Mouse (Mus musculus): ENCODE data around the gene Dao. TPM values are rescaled to one million over a fixed set of nuclear protein-coding genes. Genes with fewer than 3 reads are reported as not detected.

Dao gene
- total RNA-seq (2022): not detected

DNA sequence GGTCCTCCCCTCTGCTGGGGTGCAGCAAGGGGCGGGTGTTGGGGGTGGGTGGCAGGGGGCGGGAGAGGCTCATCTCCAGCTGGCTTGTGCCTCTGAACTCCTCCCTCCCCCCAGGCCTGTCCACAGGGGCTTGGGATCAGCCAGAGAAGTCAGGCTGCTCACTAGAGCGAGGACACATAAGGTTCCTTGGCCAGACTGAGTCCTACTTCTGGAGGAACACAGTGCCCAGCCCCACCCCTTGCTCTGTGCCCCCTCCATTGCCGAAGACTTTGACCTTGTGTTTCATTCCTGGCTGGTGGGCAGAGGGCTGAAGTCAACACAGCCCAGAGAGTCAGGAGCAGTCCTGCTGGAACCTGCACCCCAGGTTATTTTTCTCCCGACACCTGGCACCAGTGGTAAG lies at the start of gene Dao:
Gene Dao (plus strand): TSS at position 162 of the 400 bp plus-strand sequence.
- no peak for DNase-seq

DNA sequence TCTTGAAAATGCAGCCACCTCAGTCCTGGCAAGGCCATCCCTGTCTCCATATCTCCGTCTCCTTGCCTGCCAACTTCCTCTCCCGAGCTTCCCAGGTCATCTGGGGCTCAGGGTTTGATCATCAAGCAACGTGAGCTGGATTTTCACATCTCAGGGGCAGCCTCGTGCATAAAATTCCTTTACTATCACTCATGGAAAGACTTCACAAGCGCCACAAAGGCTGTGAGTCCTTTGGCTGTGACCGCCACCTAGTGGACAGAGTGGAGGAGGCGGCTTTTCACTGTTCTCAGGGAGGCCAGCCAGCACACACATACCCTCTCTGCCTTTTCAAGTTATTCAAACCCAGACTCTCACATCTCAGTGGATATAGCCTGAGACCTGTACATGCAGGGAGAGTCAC lies 49.1 kb upstream of the Dao start:
- DNase-seq: peak; percentile 81

- DNase-seq: no peak
These were observed 48.2 kb upstream of the Dao start for GRCm38 (mm10) chr5:113955281-113955680.

GRCm38 (mm10) chr5:113955691-113956090 lies 47.8 kb upstream of the Dao start:
- no peak for DNase-seq

DNA sequence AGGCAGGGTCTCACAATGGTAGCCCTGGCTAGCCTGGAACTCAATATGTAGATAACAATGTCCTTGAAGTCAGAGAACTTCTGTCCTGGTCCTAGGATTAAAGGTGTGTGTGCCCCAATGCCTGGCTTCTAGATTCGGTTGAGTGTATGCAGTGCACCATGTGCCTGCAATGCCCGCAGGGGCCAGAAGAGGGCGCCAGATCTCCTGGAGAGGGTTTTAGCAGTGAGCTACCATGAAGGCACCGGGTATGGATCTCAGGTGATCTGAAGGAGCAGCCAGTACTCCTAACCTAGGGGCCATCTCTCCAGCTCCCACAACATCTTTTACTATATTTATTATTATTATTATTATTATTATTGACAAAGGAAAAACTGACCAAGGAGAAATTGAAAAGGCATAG lies 47.0 kb upstream of the Dao start:
- peak; percentile 69 for DNase-seq

DNA sequence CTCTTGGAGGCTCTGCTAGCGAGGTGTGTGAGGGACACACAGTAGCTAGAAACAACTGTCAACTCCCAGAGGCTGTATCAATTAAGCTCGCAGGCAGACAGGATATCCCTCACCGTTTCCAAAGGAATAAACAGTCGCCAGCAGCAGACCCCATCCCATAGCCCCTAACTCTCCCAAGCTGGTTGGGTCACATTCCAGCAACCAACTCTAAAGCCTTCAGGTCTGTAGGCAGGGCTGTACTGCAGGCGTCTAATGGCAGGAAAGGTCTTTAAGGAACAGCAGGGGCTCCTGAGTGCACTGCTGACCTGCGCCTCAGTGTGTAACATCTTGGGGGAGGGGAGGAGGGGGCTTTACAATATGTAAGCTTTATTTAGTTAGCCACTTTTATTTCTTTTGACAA lies 44.5 kb upstream of the Dao start:
- DNase-seq: no peak

GRCm38 (mm10) chr5:113960416-113960815 lies 43.1 kb upstream of the Dao start:
- DNase-seq: no peak

GRCm38 (mm10) chr5:113961776-113962175 lies 41.7 kb upstream of the Dao start:
- DNase-seq: no peak

DNA sequence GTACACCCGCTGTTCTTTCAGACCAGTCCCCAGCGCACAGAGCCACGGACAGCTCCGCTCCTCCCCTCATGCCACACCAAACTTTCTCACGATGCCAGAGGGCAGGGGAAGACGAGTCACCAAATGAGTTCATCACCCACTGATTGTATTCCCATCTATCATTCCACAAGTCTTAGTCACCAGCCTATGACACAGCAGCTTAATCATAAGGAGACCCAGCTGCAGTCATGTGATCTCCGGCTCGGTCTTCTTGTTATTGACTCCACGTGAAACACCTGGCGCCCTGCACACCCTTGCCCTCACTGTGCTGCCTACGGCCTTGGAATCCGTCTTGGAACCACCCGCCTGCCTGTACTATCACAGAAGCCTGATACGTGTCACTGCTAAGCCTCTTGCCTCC lies 38.5 kb upstream of the Dao start:
- no peak for DNase-seq

GRCm38 (mm10) chr5:113965659-113966185 lies 37.8 kb upstream of the Dao start:
- no peak for DNase-seq

DNA sequence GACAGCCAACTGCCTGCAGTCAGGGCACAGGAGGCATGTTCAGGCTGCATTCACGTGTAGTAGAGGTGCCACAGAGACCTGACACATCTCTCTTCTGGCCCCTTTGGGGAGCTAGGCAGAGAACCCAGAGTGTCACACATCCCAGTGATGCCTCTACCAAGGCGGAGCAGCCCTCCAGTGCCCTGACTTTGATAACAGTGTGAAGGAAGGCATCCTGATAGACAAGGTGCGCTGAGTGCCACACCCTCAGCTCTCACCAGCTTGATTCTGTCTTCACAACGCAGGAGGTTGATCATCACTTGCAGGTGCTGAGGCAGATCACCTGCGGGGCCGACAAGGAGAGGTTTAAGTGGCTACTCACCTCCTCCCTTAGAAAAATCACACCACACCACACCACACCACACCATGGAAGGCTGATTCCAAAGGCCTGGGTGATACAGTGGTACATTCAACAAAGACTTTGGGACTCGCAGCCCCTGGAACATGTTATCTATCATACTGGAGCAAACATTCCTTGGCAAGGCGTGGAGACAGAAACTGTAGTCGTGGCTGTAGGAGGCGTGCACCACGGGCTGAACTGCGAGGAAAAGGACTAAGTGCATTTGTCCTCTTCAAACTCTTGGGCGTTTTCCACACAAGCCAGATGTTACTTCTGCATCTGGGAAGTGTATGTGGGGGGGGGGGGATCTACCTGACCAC lies 36.9 kb upstream of the Dao start:
- DNase-seq: no peak

DNA sequence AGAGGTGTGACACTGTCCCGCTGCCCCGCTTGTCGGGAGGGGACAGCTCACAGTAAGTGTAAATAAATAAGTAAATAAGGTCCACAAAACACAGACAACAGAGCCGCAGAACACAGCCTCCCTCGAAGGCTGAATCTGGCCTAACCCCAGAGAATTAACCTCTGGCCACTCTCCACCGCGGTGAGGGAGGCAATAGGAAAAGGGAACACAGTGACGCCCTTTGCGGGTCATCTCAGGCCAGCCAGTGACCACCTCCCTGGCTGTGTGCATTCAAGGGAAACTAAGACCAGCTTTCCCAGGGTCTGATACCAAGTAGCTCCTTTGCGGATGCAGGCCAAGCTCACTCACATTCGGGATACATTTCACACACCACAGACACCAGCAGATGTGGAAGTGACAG lies 35.1 kb upstream of the Dao start:
- no peak for DNase-seq

GRCm38 (mm10) chr5:113971434-113971960 lies 32.0 kb upstream of the Dao start:
- no peak for DNase-seq

- DNase-seq: no peak
These were observed 30.7 kb upstream of the Dao start for GRCm38 (mm10) chr5:113972589-113973515.

GRCm38 (mm10) chr5:113973790-113974189 lies 29.7 kb upstream of the Dao start:
- DNase-seq: no peak

DNA sequence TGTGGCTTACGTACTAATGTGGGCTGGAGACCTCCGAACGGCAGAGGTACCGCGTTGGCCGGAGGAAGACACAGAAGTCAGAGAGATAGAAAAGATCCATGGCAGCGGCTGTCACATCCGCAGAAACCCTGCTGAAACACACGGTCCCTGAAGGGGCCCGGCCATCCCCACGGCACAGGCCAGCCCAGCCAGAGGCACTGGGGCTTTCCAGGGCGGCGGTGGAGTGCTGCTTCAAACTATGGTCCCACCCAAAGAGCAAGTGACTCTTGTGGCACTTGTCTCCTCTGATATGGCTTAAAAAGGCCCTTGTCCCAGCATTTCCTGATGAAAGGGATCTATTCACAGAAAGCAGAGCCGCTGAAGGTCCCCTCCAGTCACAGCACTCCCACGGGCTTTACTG lies 28.9 kb upstream of the Dao start:
- no peak for DNase-seq

DNA sequence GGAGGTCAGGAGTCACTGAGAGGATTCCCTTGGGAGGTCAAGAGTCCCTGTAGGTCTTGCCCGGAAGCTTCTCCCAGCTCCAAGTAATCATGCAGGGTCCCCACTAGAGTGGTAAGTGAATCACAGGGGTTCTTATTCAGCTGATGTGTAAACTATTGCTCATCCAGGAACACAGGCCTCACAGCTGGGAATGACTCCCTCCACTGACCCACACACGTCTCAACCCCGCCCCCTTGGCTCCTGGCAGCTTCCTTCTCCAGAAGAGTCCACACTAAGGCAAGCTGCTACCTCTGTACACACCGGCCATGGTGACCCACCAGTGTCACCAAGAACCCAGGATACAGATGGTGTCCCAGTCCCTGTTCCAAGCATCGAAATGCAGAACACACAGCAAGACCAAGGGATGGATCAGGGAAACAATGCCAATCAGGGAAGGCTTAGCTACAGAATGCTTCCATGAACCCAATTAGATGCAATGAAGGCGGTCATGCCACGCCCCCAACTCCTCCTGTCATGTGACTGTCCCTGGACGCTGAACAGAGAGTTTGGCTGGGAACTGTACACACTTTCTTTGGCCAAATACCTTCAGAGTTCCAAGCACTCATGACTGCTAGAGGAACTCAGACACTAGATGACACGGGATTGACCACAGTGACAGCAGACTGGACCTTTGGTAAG lies 27.8 kb upstream of the Dao start:
- no peak for DNase-seq

DNA sequence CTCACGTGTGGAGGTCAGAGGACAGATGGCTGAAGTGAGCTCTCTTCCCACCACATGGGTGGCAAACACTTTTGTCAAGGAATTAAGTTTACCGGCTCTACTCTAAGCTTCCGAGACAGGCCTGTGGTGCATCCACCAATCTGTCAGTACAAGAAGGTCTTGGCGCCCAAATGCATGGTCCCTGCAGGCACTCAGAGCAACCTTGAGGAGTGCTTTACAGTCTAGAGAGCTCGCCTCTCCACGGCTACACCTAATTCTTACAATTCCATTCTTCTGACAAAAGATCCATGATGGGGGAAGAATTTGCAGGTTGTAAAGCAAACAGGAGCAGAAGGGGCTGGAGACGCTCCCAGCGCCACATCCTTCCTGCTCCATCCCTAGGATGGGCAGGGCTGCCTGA lies 26.9 kb upstream of the Dao start:
- no peak for DNase-seq

DNA sequence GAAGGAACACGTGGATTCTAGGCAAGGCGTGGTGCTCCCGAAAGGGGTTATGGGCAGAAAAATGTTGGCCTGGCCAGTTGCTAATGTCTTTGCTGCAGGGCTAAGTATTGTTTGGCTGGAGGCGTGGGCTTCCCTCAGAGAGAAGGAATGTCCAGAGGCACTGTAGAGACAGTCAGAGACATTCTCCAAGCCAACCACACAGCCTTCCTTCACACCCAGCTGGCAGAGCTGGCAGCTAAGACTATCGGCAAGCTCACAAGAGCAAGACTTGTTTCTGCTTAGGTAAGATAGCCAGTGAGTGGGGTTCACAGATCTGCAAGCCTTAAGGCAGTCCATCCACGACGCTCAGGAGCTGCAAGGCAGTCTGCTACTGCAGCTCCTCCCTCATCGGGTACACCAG lies 26.2 kb upstream of the Dao start:
- DNase-seq: no peak

- DNase-seq: no peak
These were observed 23.0 kb upstream of the Dao start for GRCm38 (mm10) chr5:113980511-113980910.

GRCm38 (mm10) chr5:113981171-113981570 lies 22.3 kb upstream of the Dao start:
- no peak for DNase-seq

DNA sequence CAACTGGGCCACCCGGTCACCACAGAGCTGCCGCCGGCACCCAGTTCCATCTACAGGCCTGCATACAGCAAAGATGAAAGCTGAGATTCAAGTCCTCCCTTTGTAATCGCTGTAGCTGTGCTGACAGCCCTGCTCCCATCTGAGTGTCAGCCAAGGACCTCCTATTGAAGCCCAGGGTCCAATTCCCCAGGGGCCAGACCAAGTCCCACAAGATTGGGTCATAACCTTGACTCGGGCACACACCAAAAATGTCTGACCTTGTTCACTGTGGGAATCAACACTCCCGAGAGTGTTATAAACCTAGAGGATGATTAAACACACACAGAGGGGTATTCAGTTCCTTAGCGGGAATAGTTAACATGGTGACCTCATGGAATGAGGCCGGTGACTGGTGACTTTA lies 21.7 kb upstream of the Dao start:
- no peak for DNase-seq

DNA sequence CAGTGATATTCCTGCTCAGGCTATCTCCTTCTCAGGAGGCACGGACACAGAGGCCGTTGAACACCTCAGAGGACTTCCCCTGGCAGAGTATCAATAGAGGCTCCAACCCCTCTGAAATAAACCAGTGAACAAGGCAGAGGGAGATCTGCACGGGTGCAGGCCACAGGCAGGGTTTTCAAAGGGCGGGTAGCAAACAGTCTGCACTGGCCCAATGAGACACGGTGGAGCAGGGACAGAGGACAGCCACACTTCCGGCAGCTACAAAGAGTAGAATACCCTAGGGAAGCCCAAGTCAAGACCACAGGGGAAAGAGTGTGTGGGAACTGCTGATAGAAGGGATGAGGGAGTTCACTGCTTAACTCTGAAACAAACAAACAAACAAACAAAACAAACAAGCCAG lies 20.0 kb upstream of the Dao start:
- no peak for DNase-seq

All from adrenal gland, adult 8-10 months (tissue).